Mouse (Mus musculus): Measurements from ENCODE around the gene Cux1.

GRCm38 (mm10) chr5:136502491-136503086, 64.7 kb downstream of the Cux1 start:
- TF ChIP-seq CTCF (IDR thresholded peaks at IDR 0.05; ENCODE audit: extremely low read depth, insufficient read length, insufficient replicate concordance, low read depth, low read length) = no peak
- no peak for TF ChIP-seq POLR2A (IDR thresholded peaks at IDR 0.05; ENCODE audit: low read depth, low read length)
